In genomic region chr5:125291895-125292294, GRCm38 (mm10) we compare ENCODE assay signal across 18 mouse cellular contexts.
"Had no signal": no experiment of that assay in that cellular context is flagged by ENCODE, and none has a peak within 500 bp of the region (broad histone marks: within the 10 kb centered on the region; RNA-seq: fewer than 3 reads in every experiment).

No protein-coding gene starts in this region.

- H3K27ac ChIP-seq: kidney, embryonic 15.5 days; left cerebral cortex, adult 2 months; liver, embryonic 15.5 days; lung, embryonic 15.5 days; midbrain, embryonic 12.5 days; midbrain, embryonic 15.5 days; neural tube, embryonic 13.5 days had no signal

- DNase-seq: kidney, adult 8-10 months; kidney, postnatal 10 days; kidney, postnatal 36 days; layer of hippocampus, postnatal 36 days; lung, adult 18-20 months; lung, postnatal 14 days; thymus, adult 2 months; thymus, postnatal 14 days; thymus, postnatal 4 days had no signal

- H3K36me3 ChIP-seq: midbrain, embryonic 15.5 days had no signal

- H3K4me1 ChIP-seq: kidney, embryonic 15.5 days; liver, embryonic 15.5 days; lung, embryonic 15.5 days; midbrain, embryonic 12.5 days; midbrain, embryonic 15.5 days; neural tube, embryonic 13.5 days had no signal

- ATAC-seq: midbrain, embryonic 15.5 days had no signal

- H3K4me3 ChIP-seq: kidney, embryonic 15.5 days; left cerebral cortex, adult 2 months; liver, embryonic 15.5 days; lung, embryonic 15.5 days; midbrain, embryonic 12.5 days; midbrain, embryonic 15.5 days; myocyte; neural tube, embryonic 13.5 days had no signal

- H3K9me3 ChIP-seq: lung, embryonic 15.5 days; midbrain, embryonic 12.5 days; midbrain, embryonic 15.5 days had no signal

- H3K9ac ChIP-seq: kidney, embryonic 15.5 days; liver, embryonic 15.5 days; lung, embryonic 15.5 days; midbrain, embryonic 12.5 days; midbrain, embryonic 15.5 days; neural tube, embryonic 13.5 days had no signal

- H3K4me2 ChIP-seq: kidney, embryonic 15.5 days; liver, embryonic 11.5 days; liver, embryonic 15.5 days; lung, embryonic 15.5 days; midbrain, embryonic 12.5 days; midbrain, embryonic 15.5 days; neural tube, embryonic 13.5 days had no signal

- H3K27me3 ChIP-seq: kidney, embryonic 15.5 days; liver, embryonic 15.5 days; lung, embryonic 15.5 days; midbrain, embryonic 12.5 days; midbrain, embryonic 15.5 days; neural tube, embryonic 13.5 days had no signal
